Mouse (Mus musculus): ENCODE results near the gene Scg3. TPM values are rescaled to one million over a fixed set of nuclear protein-coding genes. Genes with fewer than 3 reads are reported as not detected.

Scg3 gene
- polyA plus RNA-seq, 1 experiment from 2014 or later = 0.39 TPM

- Histone ChIP-seq H3K27me3 (ENCODE audit: insufficient read depth, low read length) (no peaks in the 10 kb centered on the region), H3K4me2 (no peak overlapping the region), H3K4me1 (ENCODE audit: insufficient read depth) (peaks cover 14% of the 10 kb centered on the region; the same call in 1 of the 2 replicates), H3K9ac (no peak overlapping the region), H3K36me3 (ENCODE audit: insufficient read depth) (no peaks in the 10 kb centered on the region), H3K4me3 (ENCODE audit: low read depth, low read length) (no peak overlapping the region), H3K9me3 (ENCODE audit: low read depth, low read length) (no peaks in the 10 kb centered on the region), H3K27ac (ENCODE audit: low read depth) (no peak overlapping the region; the same call in 1 of the 2 replicates)
- 36% methylated on average over 5 of the region's 5 CpGs for WGBS
- TF ChIP-seq CTCF (IDR thresholded peaks at IDR 0.05; ENCODE audit: low read depth) = 0 out of 2 replicates have a peak, but pooled peaks have one; percentile 15
- peak; percentile 76; the same call in 1 of the 2 replicates for ATAC-seq (ENCODE audit: insufficient read depth)
- peak; percentile 82 for DNase-seq
Observed at GRCm38 (mm10) chr9:75599191-75599841, 84.5 kb downstream of the Scg3 start.

- no peaks in the 10 kb centered on the region for H3K36me3 ChIP-seq (ENCODE audit: insufficient read depth)
- no peaks in the 10 kb centered on the region for H3K9me3 ChIP-seq (ENCODE audit: low read depth, low read length)
- H3K27me3 ChIP-seq (ENCODE audit: insufficient read depth, low read length) = no peaks in the 10 kb centered on the region
- H3K4me2 ChIP-seq = no peak overlapping the region
- no peak overlapping the region for H3K9ac ChIP-seq
- H3K27ac ChIP-seq (ENCODE audit: low read depth) = no peak overlapping the region
- no peak for DNase-seq
- H3K4me1 ChIP-seq (ENCODE audit: insufficient read depth) = peaks cover 14% of the 10 kb centered on the region; the same call in 1 of the 2 replicates
- WGBS = 75% methylated on average over 4 of the region's 4 CpGs
- no peak for ATAC-seq (ENCODE audit: insufficient read depth)
- no peak overlapping the region for H3K4me3 ChIP-seq (ENCODE audit: low read depth, low read length)
- TF ChIP-seq CTCF (IDR thresholded peaks at IDR 0.05; ENCODE audit: low read depth) = no peak
Observed at GRCm38 (mm10) chr9:75597596-75597995, 86.3 kb downstream of the Scg3 start.

GRCm38 (mm10) chr9:75597036-75597435 is 86.8 kb downstream of the Scg3 start:
- no peak overlapping the region for H3K9ac ChIP-seq
- no peak overlapping the region for H3K4me2 ChIP-seq
- no peak for DNase-seq
- H3K9me3 ChIP-seq (ENCODE audit: low read depth, low read length) = no peaks in the 10 kb centered on the region
- WGBS = 85% methylated on average over 13 of the region's 13 CpGs
- no peak for TF ChIP-seq CTCF (IDR thresholded peaks at IDR 0.05; ENCODE audit: low read depth)
- peaks cover 14% of the 10 kb centered on the region; the same call in 1 of the 2 replicates for H3K4me1 ChIP-seq (ENCODE audit: insufficient read depth)
- H3K36me3 ChIP-seq (ENCODE audit: insufficient read depth) = no peaks in the 10 kb centered on the region
- no peaks in the 10 kb centered on the region for H3K27me3 ChIP-seq (ENCODE audit: insufficient read depth, low read length)
- ATAC-seq (ENCODE audit: insufficient read depth) = no peak
- H3K27ac ChIP-seq (ENCODE audit: low read depth) = no peak overlapping the region
- no peak overlapping the region for H3K4me3 ChIP-seq (ENCODE audit: low read depth, low read length)

GRCm38 (mm10) chr9:75593481-75593880 is 90.4 kb downstream of the Scg3 start:
- DNase-seq (no peak), ATAC-seq (ENCODE audit: insufficient read depth) (no peak)
- H3K36me3 ChIP-seq (ENCODE audit: insufficient read depth) = no peaks in the 10 kb centered on the region
- WGBS = 84% methylated on average over 5 of the region's 5 CpGs
- H3K9me3 ChIP-seq (ENCODE audit: low read depth, low read length) = no peaks in the 10 kb centered on the region
- no peak overlapping the region for H3K4me3 ChIP-seq (ENCODE audit: low read depth, low read length)
- no peak for TF ChIP-seq CTCF (IDR thresholded peaks at IDR 0.05; ENCODE audit: low read depth)
- no peaks in the 10 kb centered on the region for H3K27me3 ChIP-seq (ENCODE audit: insufficient read depth, low read length)
- H3K4me1 ChIP-seq (ENCODE audit: insufficient read depth) = no peaks in the 10 kb centered on the region
- H3K4me2 ChIP-seq = no peak overlapping the region
- no peak overlapping the region for H3K9ac ChIP-seq
- no peak overlapping the region for H3K27ac ChIP-seq (ENCODE audit: low read depth)

Other genes with a start within 250 kb of the Scg3 start
- gene Leo1, start 242.5 kb downstream of the Scg3 start, polyA plus RNA-seq (2014; fragmentation: Nextera tagmentation; extraction: Ambion mirVana) = 39.5 and 39.7 TPM in 2 replicates
- 131 TPM in 2 replicates for gene Tmod3, start 124.4 kb downstream of the Scg3 start, polyA plus RNA-seq (2014; fragmentation: Nextera tagmentation; extraction: Ambion mirVana)
- 8.0 and 9.5 TPM in 2 replicates for gene Tmod2, start 72.7 kb downstream of the Scg3 start, polyA plus RNA-seq (2014; fragmentation: Nextera tagmentation; extraction: Ambion mirVana)
- 29.8 and 30.0 TPM in 2 replicates for gene Lysmd2, start 58.3 kb downstream of the Scg3 start, polyA plus RNA-seq (2014; fragmentation: Nextera tagmentation; extraction: Ambion mirVana)
- gene Bmp5, start 91.3 kb upstream of the Scg3 start, polyA plus RNA-seq (2014; fragmentation: Nextera tagmentation; extraction: Ambion mirVana) = 37.6 and 39.0 TPM in 2 replicates

Measured in lung, embryonic 14.5 days (tissue).